Mouse (Mus musculus) kidney, adult 2 months (tissue): ENCODE measurements around the gene Col8a2.

Experiments used
- CTCF ChIP-seq: fragments of 200-500 bp; conservative IDR thresholded peaks from 2 replicates; pipeline ENCODE4 v1.5.1; 2011; ENCODE audit warnings: low read depth, mild to moderate bottlenecking, control low read depth, low read length, moderate library complexity, mixed read lengths; ENCODE audit not compliant: insufficient read depth, insufficient read length
- POLR2A ChIP-seq: fragments of 200-500 bp; IDR thresholded peaks from one replicate; pipeline ENCODE4 v1.6.1; 2011; ENCODE audit warnings: low read depth, low read length, control low read depth

DNA sequence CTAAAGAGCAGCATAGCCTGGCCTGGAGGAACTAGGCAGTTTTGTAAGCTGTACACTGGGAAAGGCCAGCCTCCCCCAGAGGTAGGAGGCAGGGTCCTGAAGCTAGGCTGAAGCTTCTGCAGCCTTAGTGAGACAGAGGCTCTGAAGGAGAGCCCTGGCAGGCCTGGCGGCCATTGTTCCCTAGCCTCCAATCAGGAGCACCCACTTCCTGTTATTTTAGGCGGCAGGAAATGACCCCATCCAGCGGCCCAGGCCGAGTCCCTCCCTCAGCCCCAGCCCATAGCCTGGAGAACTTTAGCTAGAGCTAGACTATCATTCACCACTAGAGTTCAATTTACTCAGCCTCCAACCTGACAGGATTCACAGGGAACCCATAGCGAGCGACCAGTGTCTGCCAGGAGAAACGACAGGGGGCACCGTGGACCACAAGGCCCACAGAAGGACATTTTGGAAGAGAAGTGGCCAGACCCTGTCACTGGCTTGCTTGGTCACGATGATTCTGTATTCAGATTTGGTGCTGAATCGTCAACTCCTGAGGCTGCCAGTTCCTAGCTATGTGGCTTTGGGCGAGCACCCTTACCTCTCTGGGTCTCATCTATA, 34.8 kb upstream of the Col8a2 start:
- TF ChIP-seq CTCF (no peak), POLR2A (no peak)
